Mouse (Mus musculus): ENCODE measurements around the gene Mrpl55. TPM values are rescaled to one million over a fixed set of nuclear protein-coding genes. Genes with fewer than 3 reads are reported as not detected.
A peak's percentile ranks its signal among the peaks of the same experiment; 100 is the strongest.

Mrpl55 gene
- polyA plus RNA-seq, 1 experiment from 2014 or later, result 82.8 TPM

- 48% methylated on average over 3 of the region's 3 CpGs for WGBS
- Histone ChIP-seq H3K4me1 (no peaks in the 10 kb centered on the region), H3K4me2 (replicated peaks) (no peak overlapping the region), H3K27me3 (peaks cover 20% of the 10 kb centered on the region), H3K36me3 (no peaks in the 10 kb centered on the region), H3K4me3 (replicated peaks) (no peak overlapping the region), H3K9me3 (replicated peaks) (no peaks in the 10 kb centered on the region), H3K27ac (replicated peaks) (no peak overlapping the region), H3K9ac (no peak overlapping the region)
- ATAC-seq (ENCODE audit: insufficient number of reproducible peaks, low FRiP score, low TSS enrichment, low read depth), result no peak
Observed at GRCm38 (mm10) chr11:59169807-59170206, 32.5 kb upstream of the Mrpl55 start.

GRCm38 (mm10) chr11:59170549-59170948 lies 31.7 kb upstream of the Mrpl55 start:
- Histone ChIP-seq H3K4me1 (no peaks in the 10 kb centered on the region), H3K36me3 (no peaks in the 10 kb centered on the region), H3K27ac (replicated peaks) (no peak overlapping the region), H3K4me3 (replicated peaks) (no peak overlapping the region), H3K27me3 (peaks cover 28% of the 10 kb centered on the region), H3K4me2 (replicated peaks) (no peak overlapping the region), H3K9ac (no peak overlapping the region), H3K9me3 (replicated peaks) (no peaks in the 10 kb centered on the region)
- ATAC-seq (ENCODE audit: insufficient number of reproducible peaks, low FRiP score, low TSS enrichment, low read depth), result peak; percentile 11; the same call in 1 of the 2 replicates
- 75% methylated on average over 4 of the region's 4 CpGs for WGBS

- WGBS, result 46% methylated on average over 6 of the region's 6 CpGs
- no peaks in the 10 kb centered on the region for H3K36me3 ChIP-seq
- peaks cover 7% of the 10 kb centered on the region; the same call in 1 of the 2 replicates for H3K4me1 ChIP-seq
- peaks cover 65% of the 10 kb centered on the region for H3K27me3 ChIP-seq
- H3K4me2 ChIP-seq (replicated peaks), result no peak overlapping the region
- H3K9ac ChIP-seq, result no peak overlapping the region
- no peaks in the 10 kb centered on the region for H3K9me3 ChIP-seq (replicated peaks)
- ATAC-seq (ENCODE audit: insufficient number of reproducible peaks, low FRiP score, low TSS enrichment, low read depth), result no peak
- H3K27ac ChIP-seq (replicated peaks), result no peak overlapping the region
- no peak overlapping the region for H3K4me3 ChIP-seq (replicated peaks)
Observed at GRCm38 (mm10) chr11:59174189-59174838, 28.0 kb upstream of the Mrpl55 start.

GRCm38 (mm10) chr11:59176475-59176874 lies 25.8 kb upstream of the Mrpl55 start:
- no peak overlapping the region for H3K27ac ChIP-seq (replicated peaks)
- peaks cover 7% of the 10 kb centered on the region; the same call in 1 of the 2 replicates for H3K4me1 ChIP-seq
- ATAC-seq (ENCODE audit: insufficient number of reproducible peaks, low FRiP score, low TSS enrichment, low read depth), result no peak
- H3K9me3 ChIP-seq (replicated peaks), result no peaks in the 10 kb centered on the region
- WGBS, result 4% methylated on average over 48 of the region's 48 CpGs
- H3K36me3 ChIP-seq, result no peaks in the 10 kb centered on the region
- H3K4me3 ChIP-seq (replicated peaks), result peak overlapping the region; percentile 27
- peak overlapping the region; percentile 28 for H3K4me2 ChIP-seq (replicated peaks)
- H3K9ac ChIP-seq, result no peak overlapping the region
- H3K27me3 ChIP-seq, result peaks cover 71% of the 10 kb centered on the region

- H3K9me3 ChIP-seq (replicated peaks), result no peaks in the 10 kb centered on the region
- H3K4me2 ChIP-seq (replicated peaks), result peak overlapping the region; percentile 28
- peaks cover 7% of the 10 kb centered on the region; the same call in 1 of the 2 replicates for H3K4me1 ChIP-seq
- peaks cover 71% of the 10 kb centered on the region for H3K27me3 ChIP-seq
- peak overlapping the region; percentile 27; the same call in 1 of the 2 replicates for H3K4me3 ChIP-seq (replicated peaks)
- no peak for ATAC-seq (ENCODE audit: insufficient number of reproducible peaks, low FRiP score, low TSS enrichment, low read depth)
- WGBS, result 6% methylated on average over 33 of the region's 34 CpGs
- H3K27ac ChIP-seq (replicated peaks), result no peak overlapping the region
- H3K9ac ChIP-seq, result no peak overlapping the region
- H3K36me3 ChIP-seq, result no peaks in the 10 kb centered on the region
Observed at GRCm38 (mm10) chr11:59176921-59177320, 25.4 kb upstream of the Mrpl55 start.

GRCm38 (mm10) chr11:59182864-59183331 lies 19.4 kb upstream of the Mrpl55 start, which contains the start of gene Gjc2:
Gene Gjc2 (minus strand): TSS chr11:59183213.
- no peak within 1 kb of the TSS for H3K27ac ChIP-seq (replicated peaks)
- no peaks in the 10 kb centered on the region for H3K4me1 ChIP-seq
- no peak within 1 kb of the TSS for H3K9ac ChIP-seq
- no peak within 1 kb of the TSS for H3K4me3 ChIP-seq (replicated peaks)
- no peaks in the 10 kb centered on the region for H3K9me3 ChIP-seq (replicated peaks)
- peaks cover 30% of the 10 kb centered on the region for H3K36me3 ChIP-seq
- 33% methylated on average over 3 of the region's 3 CpGs for WGBS
- no peak within 1 kb of the TSS for H3K4me2 ChIP-seq (replicated peaks)
- ATAC-seq (ENCODE audit: insufficient number of reproducible peaks, low FRiP score, low TSS enrichment, low read depth), result no peak
- H3K27me3 ChIP-seq, result peaks cover 20% of the 10 kb centered on the region

GRCm38 (mm10) chr11:59183821-59184220 lies 18.5 kb upstream of the Mrpl55 start:
- no peak overlapping the region for H3K27ac ChIP-seq (replicated peaks)
- no peaks in the 10 kb centered on the region for H3K4me1 ChIP-seq
- ATAC-seq (ENCODE audit: insufficient number of reproducible peaks, low FRiP score, low TSS enrichment, low read depth), result 0 out of 2 replicates have a peak, but pooled peaks have one; percentile 25
- no peaks in the 10 kb centered on the region for H3K9me3 ChIP-seq (replicated peaks)
- peaks cover 11% of the 10 kb centered on the region for H3K27me3 ChIP-seq
- no peak overlapping the region for H3K9ac ChIP-seq
- H3K4me3 ChIP-seq (replicated peaks), result no peak overlapping the region
- H3K36me3 ChIP-seq, result peaks cover 34% of the 10 kb centered on the region
- no peak overlapping the region for H3K4me2 ChIP-seq (replicated peaks)
- WGBS, result 39% methylated on average over 3 of the region's 3 CpGs

GRCm38 (mm10) chr11:59185490-59185889 lies 16.8 kb upstream of the Mrpl55 start:
- H3K4me3 ChIP-seq (replicated peaks), result no peak overlapping the region
- peaks cover 7% of the 10 kb centered on the region; the same call in 1 of the 2 replicates for H3K4me1 ChIP-seq
- no peak for ATAC-seq (ENCODE audit: insufficient number of reproducible peaks, low FRiP score, low TSS enrichment, low read depth)
- H3K9ac ChIP-seq, result no peak overlapping the region
- 64% methylated on average over 5 of the region's 5 CpGs for WGBS
- H3K9me3 ChIP-seq (replicated peaks), result no peaks in the 10 kb centered on the region
- H3K4me2 ChIP-seq (replicated peaks), result no peak overlapping the region
- peaks cover 34% of the 10 kb centered on the region for H3K36me3 ChIP-seq
- H3K27ac ChIP-seq (replicated peaks), result no peak overlapping the region
- no peaks in the 10 kb centered on the region for H3K27me3 ChIP-seq

- H3K9ac ChIP-seq, result no peak overlapping the region
- no peaks in the 10 kb centered on the region for H3K9me3 ChIP-seq (replicated peaks)
- H3K4me3 ChIP-seq (replicated peaks), result no peak overlapping the region
- WGBS, result 79% methylated on average over 6 of the region's 6 CpGs
- no peak overlapping the region for H3K27ac ChIP-seq (replicated peaks)
- no peak overlapping the region for H3K4me2 ChIP-seq (replicated peaks)
- H3K4me1 ChIP-seq, result peaks cover 13% of the 10 kb centered on the region
- no peak for ATAC-seq (ENCODE audit: insufficient number of reproducible peaks, low FRiP score, low TSS enrichment, low read depth)
- H3K36me3 ChIP-seq, result peaks cover 34% of the 10 kb centered on the region
- H3K27me3 ChIP-seq, result no peaks in the 10 kb centered on the region
Observed at GRCm38 (mm10) chr11:59187706-59188105, 14.6 kb upstream of the Mrpl55 start.

- H3K4me1 ChIP-seq, result peaks cover 13% of the 10 kb centered on the region
- H3K9me3 ChIP-seq (replicated peaks), result no peaks in the 10 kb centered on the region
- WGBS, result under 1% methylated on average over 59 of the region's 59 CpGs
- peak; percentile 93 for ATAC-seq (ENCODE audit: insufficient number of reproducible peaks, low FRiP score, low TSS enrichment, low read depth)
- H3K27ac ChIP-seq (replicated peaks), result peak overlapping the region; percentile 94
- peaks cover 9% of the 10 kb centered on the region; the same call in 1 of the 2 replicates for H3K36me3 ChIP-seq
- H3K27me3 ChIP-seq, result no peaks in the 10 kb centered on the region
- H3K4me3 ChIP-seq (replicated peaks), result peak overlapping the region; percentile 72
- H3K9ac ChIP-seq, result peak overlapping the region; percentile 62
- H3K4me2 ChIP-seq (replicated peaks), result peak overlapping the region; percentile 80
Observed at GRCm38 (mm10) chr11:59191231-59192058, 10.8 kb upstream of the Mrpl55 start.

- 6% methylated on average over 16 of the region's 16 CpGs for WGBS
- ATAC-seq (ENCODE audit: insufficient number of reproducible peaks, low FRiP score, low TSS enrichment, low read depth), result no peak
- Histone ChIP-seq H3K4me3 (replicated peaks) (peak within 1 kb of the TSS; percentile 72), H3K27me3 (no peaks in the 10 kb centered on the region), H3K4me2 (replicated peaks) (peak within 1 kb of the TSS; percentile 80), H3K9ac (peak within 1 kb of the TSS; percentile 62), H3K4me1 (peaks cover 13% of the 10 kb centered on the region), H3K27ac (replicated peaks) (peak within 1 kb of the TSS; percentile 94), H3K36me3 (0 out of 2 replicates have a peak, but pooled peaks cover 4% of the 10 kb centered on the region), H3K9me3 (replicated peaks) (no peaks in the 10 kb centered on the region)
Observed at GRCm38 (mm10) chr11:59192059-59192386, 10.3 kb upstream of the Mrpl55 start, which contains the start of gene Guk1. Gene Guk1 (minus strand): TSS chr11:59192212.

All from embryonic facial prominence, embryonic 15.5 days (tissue).